ENCODE assay signal across 8 mouse cellular contexts in genomic region chr13:95223427-95223772, GRCm38 (mm10). TPM values are rescaled to one million over a fixed set of nuclear protein-coding genes. Genes with fewer than 3 reads are reported as not detected.
DNase-seq lines count a peak whose midpoint lies in the region; ATAC-seq and TF ChIP-seq lines count a peak whose summit lies in the region.

No protein-coding gene starts in this region.

- no peak overlapping the region for H3K9ac ChIP-seq in heart, embryonic 11.5 days (ENCODE audit: low read depth, low read length)
- peak overlapping the region; percentile 62 for H3K9ac ChIP-seq in forebrain, embryonic 15.5 days (replicated peaks)
- no peak overlapping the region for H3K9ac ChIP-seq in liver, embryonic 14.5 days (replicated peaks)

- 37% methylated on average over 2 of the region's 2 CpGs for WGBS in heart, embryonic 11.5 days (ENCODE audit: insufficient replicate concordance)
- WGBS in forebrain, embryonic 15.5 days: 55% methylated on average over 2 of the region's 2 CpGs
- WGBS in liver, embryonic 14.5 days (ENCODE audit: insufficient replicate concordance): 27% methylated on average over 2 of the region's 2 CpGs

- no peak for TF ChIP-seq CTCF in E14TG2a.4 (conservative IDR thresholded peaks at IDR 0.05; ENCODE audit: low read length)
- TF ChIP-seq CTCF in liver, embryonic 14.5 days (IDR thresholded peaks at IDR 0.05; ENCODE audit: low read depth): no peak

- H3K36me3 ChIP-seq in heart, embryonic 11.5 days (ENCODE audit: control insufficient read depth, insufficient read depth, low read length): no peaks in the 10 kb centered on the region
- no peaks in the 10 kb centered on the region for H3K36me3 ChIP-seq in E14TG2a.4 (ENCODE audit: insufficient read depth, low read length)
- no peaks in the 10 kb centered on the region for H3K36me3 ChIP-seq in forebrain, embryonic 15.5 days
- H3K36me3 ChIP-seq in liver, embryonic 14.5 days (replicated peaks; ENCODE audit: control insufficient read depth, insufficient read depth, low read depth): no peaks in the 10 kb centered on the region

- ATAC-seq in heart, embryonic 11.5 days (replicated peaks; ENCODE audit: insufficient number of reproducible peaks, low FRiP score, low TSS enrichment): no peak
- ATAC-seq in forebrain, embryonic 15.5 days (replicated peaks): no peak
- no peak for ATAC-seq in liver, embryonic 14.5 days (ENCODE audit: insufficient read depth)

- intact Hi-C loops in heart, postnatal 25 days (cut with DNase I): no loop called here

- no peaks in the 10 kb centered on the region for H3K9me3 ChIP-seq in heart, embryonic 11.5 days (replicated peaks; ENCODE audit: control insufficient read depth, low read length)
- H3K9me3 ChIP-seq in E14TG2a.4 (ENCODE audit: low read length): no peaks in the 10 kb centered on the region
- H3K9me3 ChIP-seq in forebrain, embryonic 15.5 days: no peaks in the 10 kb centered on the region
- H3K9me3 ChIP-seq in liver, embryonic 14.5 days (ENCODE audit: control insufficient read depth, low read length): no peaks in the 10 kb centered on the region

- no peaks in the 10 kb centered on the region for H3K4me1 ChIP-seq in heart, embryonic 11.5 days (ENCODE audit: control insufficient read depth, insufficient read depth, low read length)
- H3K4me1 ChIP-seq in E14TG2a.4 (replicated peaks; ENCODE audit: low read depth, low read length): peaks cover 7% of the 10 kb centered on the region; the same call in 1 of the 2 replicates
- H3K4me1 ChIP-seq in forebrain, embryonic 15.5 days: peaks cover 6% of the 10 kb centered on the region
- H3K4me1 ChIP-seq in liver, embryonic 14.5 days (replicated peaks; ENCODE audit: control insufficient read depth in 2 of 2, insufficient read depth in 2 of 2, low read length in 1 of 2): no peaks in the 10 kb centered on the region

- peaks cover 43% of the 10 kb centered on the region for H3K27me3 ChIP-seq in heart, embryonic 11.5 days (ENCODE audit: control insufficient read depth, insufficient read depth, low read length)
- H3K27me3 ChIP-seq in E14TG2a.4 (ENCODE audit: insufficient read depth, low read length): peaks cover 58% of the 10 kb centered on the region
- H3K27me3 ChIP-seq in forebrain, embryonic 15.5 days: peaks cover 8% of the 10 kb centered on the region; the same call in 1 of the 2 replicates
- H3K27me3 ChIP-seq in liver, embryonic 14.5 days (ENCODE audit: control insufficient read depth, insufficient read depth, low read length): peaks cover 24% of the 10 kb centered on the region

- no peak for DNase-seq in heart, postnatal 25 days (ENCODE audit: low spot score)
- no peak for DNase-seq in liver, embryonic 14.5 days (ENCODE audit: low read depth in 3 of 3, low spot score in 3 of 3)
- DNase-seq in right cerebral cortex, adult 18-20 months: no peak
- no peak for DNase-seq in layer of hippocampus, adult 9-11 months
- no peak for DNase-seq in urinary bladder, postnatal 4 days (ENCODE audit: low spot score in 2 of 2)

- H3K4me3 ChIP-seq in heart, embryonic 11.5 days (ENCODE audit: low read depth, low read length): peak overlapping the region; percentile 65; the same call in 1 of the 2 replicates
- H3K4me3 ChIP-seq in E14TG2a.4 (replicated peaks; ENCODE audit: low read length): peak overlapping the region; percentile 87
- H3K4me3 ChIP-seq in forebrain, embryonic 15.5 days: peak overlapping the region; percentile 86
- H3K4me3 ChIP-seq in liver, embryonic 14.5 days (ENCODE audit: insufficient read depth in 1 of 2, low read depth in 2 of 2, low read length in 2 of 2): no peak overlapping the region

- H3K4me2 ChIP-seq in heart, embryonic 11.5 days: peak overlapping the region; percentile 100
- peak overlapping the region; percentile 100 for H3K4me2 ChIP-seq in forebrain, embryonic 15.5 days (replicated peaks)
- peak overlapping the region; percentile 57; the same call in 1 of the 2 replicates for H3K4me2 ChIP-seq in liver, embryonic 14.5 days (ENCODE audit: low read depth)

- no peak overlapping the region for H3K27ac ChIP-seq in heart, embryonic 11.5 days (ENCODE audit: low read depth, low read length)
- no peak overlapping the region for H3K27ac ChIP-seq in forebrain, embryonic 15.5 days (replicated peaks)
- no peak overlapping the region for H3K27ac ChIP-seq in liver, embryonic 14.5 days

- no peak for TF ChIP-seq EP300 in liver, embryonic 14.5 days (IDR thresholded peaks at IDR 0.05; ENCODE audit: low read depth)

RNA-seq across cellular contexts. Expression of gene Pde8b, which starts 26.7 kb away (rescaled TPM):
- polyA plus RNA-seq in heart, embryonic 11.5 days (2014; fragmentation: Nextera tagmentation; extraction: Ambion mirVana): 0.69 and 1.3 TPM in 2 replicates
- total RNA-seq in heart, postnatal 25 days (2021): 1 to 10 TPM; 3.4 to 3.9 TPM
- polyA plus RNA-seq in forebrain, embryonic 15.5 days (2015; fragmentation: Nextera tagmentation; extraction: Ambion mirVana): 4.8 and 7.4 TPM in 2 replicates
- polyA plus RNA-seq in liver, embryonic 14.5 days (2012; rRNA removed): 0.28 and 0.40 TPM in 2 replicates
- polyA plus RNA-seq in liver, embryonic 14.5 days (2014; fragmentation: Nextera tagmentation; extraction: Ambion mirVana): 0.14 and 0.37 TPM in 2 replicates

Comparison
In these comparisons a context has a peak if more than half of its experiments do, and no peak if none do; other contexts are left out.
1. H3K4me3 ChIP-seq: peak in heart, embryonic 11.5 days (single experiment), E14TG2a.4 (single experiment) and forebrain, embryonic 15.5 days (single experiment); none in liver, embryonic 14.5 days (0 of 2).
2. Peak in every context shown above with its lines, with median percentiles within 50 percentile points of each other: H3K4me2 ChIP-seq.